Comparison of ENCODE assay signal across 8 mouse cellular contexts in the genomic region with DNA sequence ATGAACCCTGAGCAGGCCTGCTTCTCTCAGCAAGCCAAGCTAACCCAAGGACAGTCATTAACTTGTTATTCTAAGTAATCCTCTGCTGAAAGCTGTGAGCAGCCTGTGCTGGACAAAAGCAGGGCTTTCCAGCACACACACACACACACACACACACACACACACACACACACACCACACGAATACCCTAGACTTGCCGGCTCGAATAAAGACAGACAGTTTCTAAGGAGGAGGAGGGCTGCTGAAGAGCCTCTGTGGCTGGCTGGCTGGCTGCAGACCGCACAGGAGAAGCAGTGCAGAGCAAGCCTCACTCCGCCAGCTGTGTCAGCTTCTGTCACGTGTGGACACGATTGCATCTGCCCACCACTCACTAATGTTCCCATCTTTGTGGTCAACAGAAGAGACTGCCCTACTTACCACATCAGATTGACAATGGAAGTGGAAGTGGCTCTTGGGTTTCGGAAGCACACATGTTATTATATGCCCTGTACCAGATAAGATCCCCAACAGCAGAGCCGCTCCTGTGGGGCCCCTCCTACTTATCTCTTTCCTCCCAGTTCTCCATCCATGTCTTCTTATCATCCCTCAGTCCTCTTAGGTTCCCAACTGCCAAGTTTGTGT.
DNase-seq lines count a peak whose midpoint lies in the region; ATAC-seq and TF ChIP-seq lines count a peak whose summit lies in the region.

No protein-coding gene starts in this region.

- no peak overlapping the region for H3K9ac ChIP-seq in lung, embryonic 15.5 days
- H3K9ac ChIP-seq in forebrain, embryonic 11.5 days (ENCODE audit: low read length) = no peak overlapping the region; the same call in 1 of the 2 replicates
- no peak overlapping the region for H3K9ac ChIP-seq in stomach, postnatal 0 days (ENCODE audit: low read length)

- H3K27me3 ChIP-seq in lung, embryonic 15.5 days = no peaks in the 10 kb centered on the region
- no peaks in the 10 kb centered on the region for H3K27me3 ChIP-seq in forebrain, embryonic 11.5 days (ENCODE audit: control insufficient read depth, insufficient read depth, low read length)
- no peaks in the 10 kb centered on the region for H3K27me3 ChIP-seq in kidney, adult 2 months (replicated peaks; ENCODE audit: control insufficient read depth, insufficient read depth, low read length)
- H3K27me3 ChIP-seq in stomach, postnatal 0 days (ENCODE audit: control insufficient read depth, insufficient read depth, low read length) = no peaks in the 10 kb centered on the region

- no peaks in the 10 kb centered on the region for H3K36me3 ChIP-seq in lung, embryonic 15.5 days
- no peaks in the 10 kb centered on the region for H3K36me3 ChIP-seq in forebrain, embryonic 11.5 days (ENCODE audit: control insufficient read depth, insufficient read depth, low read length)
- H3K36me3 ChIP-seq in kidney, adult 2 months (ENCODE audit: control insufficient read depth, insufficient read depth, low read length) = no peaks in the 10 kb centered on the region
- H3K36me3 ChIP-seq in stomach, postnatal 0 days (ENCODE audit: control insufficient read depth, insufficient read depth, low read length) = no peaks in the 10 kb centered on the region

- WGBS in lung, embryonic 15.5 days = 14% methylated on average over 9 of the region's 9 CpGs
- WGBS in lung, adult 2 months = 30% methylated on average over 9 of the region's 9 CpGs
- 24% methylated on average over 9 of the region's 9 CpGs for WGBS in forebrain, embryonic 11.5 days
- WGBS in kidney, adult 2 months = 46% methylated on average over 9 of the region's 9 CpGs
- 24% methylated on average over 9 of the region's 9 CpGs for WGBS in stomach, postnatal 0 days

- H3K4me3 ChIP-seq in lung, embryonic 15.5 days = no peak overlapping the region
- no peak overlapping the region for H3K4me3 ChIP-seq in lung, adult 2 months (replicated peaks; ENCODE audit: extremely low read depth, low read depth, low read length)
- H3K4me3 ChIP-seq in forebrain, embryonic 11.5 days (ENCODE audit: low read depth, low read length) = no peak overlapping the region
- H3K4me3 ChIP-seq in kidney, adult 2 months (ENCODE audit: insufficient read depth, low read depth, low read length) = no peak overlapping the region
- H3K4me3 ChIP-seq in stomach, postnatal 0 days (ENCODE audit: low read depth, low read length) = no peak overlapping the region

- DNase-seq in lung, adult 2 months = no peak
- DNase-seq in forebrain, embryonic 11.5 days (ENCODE audit: low spot score) = peak; percentile 73
- peak; percentile 76 for DNase-seq in kidney, adult 2 months
- no peak for DNase-seq in stomach, postnatal 0 days (ENCODE audit: low spot score)
- DNase-seq in layer of hippocampus, adult 9-11 months = no peak

- peak; percentile 58; the same call in 1 of the 2 replicates for ATAC-seq in lung, embryonic 15.5 days (ENCODE audit: borderline replicate concordance, extremely low read depth, low FRiP score, low TSS enrichment)
- ATAC-seq in forebrain, embryonic 11.5 days (replicated peaks; ENCODE audit: low FRiP score) = peak; percentile 83
- peak; percentile 88 for ATAC-seq in megakaryocyte progenitor cell, adult 5-6 weeks (replicated peaks; ENCODE audit: poor library complexity)
- peak; percentile 68 for ATAC-seq in stomach, postnatal 0 days (ENCODE audit: low FRiP score, low TSS enrichment)
- ATAC-seq in activated CD4-positive, CD25-positive, alpha-beta regulatory T cell, adult 4 months = no peak

- no peak overlapping the region for H3K4me2 ChIP-seq in lung, embryonic 15.5 days
- no peak overlapping the region for H3K4me2 ChIP-seq in forebrain, embryonic 11.5 days (ENCODE audit: low read depth, low read length, severe bottlenecking)
- H3K4me2 ChIP-seq in stomach, postnatal 0 days (replicated peaks; ENCODE audit: low read depth) = no peak overlapping the region; the same call in 1 of the 2 replicates

- no peaks in the 10 kb centered on the region for H3K9me3 ChIP-seq in lung, embryonic 15.5 days
- H3K9me3 ChIP-seq in forebrain, embryonic 11.5 days (ENCODE audit: control insufficient read depth, low read length) = no peaks in the 10 kb centered on the region
- no peaks in the 10 kb centered on the region for H3K9me3 ChIP-seq in stomach, postnatal 0 days (ENCODE audit: control insufficient read depth, low read length)

- TF ChIP-seq CTCF in lung, adult 2 months (IDR thresholded peaks at IDR 0.05; ENCODE audit: insufficient read depth, low read length) = no peak
- TF ChIP-seq CTCF in kidney, adult 2 months (conservative IDR thresholded peaks at IDR 0.05; ENCODE audit: insufficient read depth, insufficient read length, low read depth, low read length) = no peak
- no peak for TF ChIP-seq CTCF in stomach, postnatal 0 days (IDR thresholded peaks at IDR 0.05; ENCODE audit: low read depth)

- peaks cover 41% of the 10 kb centered on the region for H3K4me1 ChIP-seq in lung, embryonic 15.5 days
- H3K4me1 ChIP-seq in lung, adult 2 months (ENCODE audit: control insufficient read depth, insufficient read depth, low read length) = peaks cover 4% of the 10 kb centered on the region
- peaks cover 9% of the 10 kb centered on the region; the same call in 1 of the 2 replicates for H3K4me1 ChIP-seq in forebrain, embryonic 11.5 days (replicated peaks; ENCODE audit: control insufficient read depth, insufficient read depth, low read length)
- peaks cover 8% of the 10 kb centered on the region for H3K4me1 ChIP-seq in kidney, adult 2 months (ENCODE audit: control insufficient read depth, insufficient read depth, low read length)
- H3K4me1 ChIP-seq in stomach, postnatal 0 days (replicated peaks; ENCODE audit: control insufficient read depth, insufficient read depth) = no peaks in the 10 kb centered on the region

- H3K27ac ChIP-seq in lung, embryonic 15.5 days = no peak overlapping the region; the same call in 1 of the 2 replicates
- 0 out of 2 replicates have a peak overlapping the region, but pooled peaks have one; percentile 12 for H3K27ac ChIP-seq in forebrain, embryonic 11.5 days (ENCODE audit: low read depth, low read length)
- peak overlapping the region; percentile 37 for H3K27ac ChIP-seq in kidney, adult 2 months (ENCODE audit: insufficient read depth, low read depth, low read length)
- H3K27ac ChIP-seq in stomach, postnatal 0 days (replicated peaks) = 0 out of 2 replicates have a peak overlapping the region, but pooled peaks have one; percentile 18

- no peak for TF ChIP-seq EP300 in stomach, postnatal 0 days (optimal IDR thresholded peaks at IDR 0.05)

- no peak for TF ChIP-seq POLR2A in lung, adult 2 months (IDR thresholded peaks at IDR 0.05; ENCODE audit: borderline replicate concordance, extremely low read depth, low read depth, low read length)
- TF ChIP-seq POLR2A in kidney, adult 2 months (IDR thresholded peaks at IDR 0.05; ENCODE audit: low read depth, low read length) = no peak

Comparison
In these comparisons a context has a peak if more than half of its experiments do, and no peak if none do; other contexts are left out.
1. DNase-seq: peak in forebrain, embryonic 11.5 days (single experiment) and kidney, adult 2 months (single experiment); none in lung, adult 2 months (single experiment), stomach, postnatal 0 days (single experiment) and layer of hippocampus, adult 9-11 months (single experiment).